Mouse (Mus musculus): Measurements from ENCODE around the gene Mdfic. TPM values are rescaled to one million over a fixed set of nuclear protein-coding genes. Genes with fewer than 3 reads are reported as not detected.
"Not testable (repeated sequence)": the region's sequence is repeated elsewhere in the genome, so short reads cannot be mapped to it uniquely, and the experiment has no call there.

Mdfic gene
- polyA plus RNA-seq, 1 experiment from 2014 or later = 1.8 TPM

DNA sequence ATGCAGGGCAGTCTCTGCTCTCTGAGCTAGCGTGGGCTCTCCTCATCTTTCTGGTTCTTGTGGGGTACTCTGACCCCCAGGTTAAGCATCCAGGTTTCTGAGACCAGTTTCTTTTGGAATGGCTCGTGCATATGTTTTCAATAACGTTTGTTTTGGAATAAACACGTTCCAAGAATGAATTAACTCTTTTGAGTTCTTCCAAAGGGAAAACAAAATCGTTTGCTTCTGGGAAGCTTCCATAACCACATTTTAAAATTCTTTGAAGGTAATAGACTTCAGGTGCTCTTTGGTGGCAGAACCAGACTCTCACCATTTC is 1.2 kb downstream of the Mdfic start:
- Histone ChIP-seq H3K27me3 (replicated peaks; ENCODE audit: control insufficient read depth, insufficient read depth, low read length) (no peaks in the 10 kb centered on the region), H3K27ac (ENCODE audit: low read length) (no peak overlapping the region), H3K4me2 (ENCODE audit: low read length) (peak overlapping the region; percentile 91), H3K9ac (replicated peaks; ENCODE audit: low read depth, low read length) (no peak overlapping the region; the same call in 1 of the 2 replicates), H3K4me1 (replicated peaks; ENCODE audit: control insufficient read depth, insufficient read depth, low read length) (peaks cover 11% of the 10 kb centered on the region), H3K4me3 (replicated peaks; ENCODE audit: low read length) (peak overlapping the region; percentile 54), H3K9me3 (ENCODE audit: control insufficient read depth, low read length) (no peaks in the 10 kb centered on the region), H3K36me3 (ENCODE audit: control insufficient read depth, insufficient read depth) (no peaks in the 10 kb centered on the region)
- 24% methylated on average over 5 of the region's 5 CpGs for WGBS
- ATAC-seq = no peak

DNA sequence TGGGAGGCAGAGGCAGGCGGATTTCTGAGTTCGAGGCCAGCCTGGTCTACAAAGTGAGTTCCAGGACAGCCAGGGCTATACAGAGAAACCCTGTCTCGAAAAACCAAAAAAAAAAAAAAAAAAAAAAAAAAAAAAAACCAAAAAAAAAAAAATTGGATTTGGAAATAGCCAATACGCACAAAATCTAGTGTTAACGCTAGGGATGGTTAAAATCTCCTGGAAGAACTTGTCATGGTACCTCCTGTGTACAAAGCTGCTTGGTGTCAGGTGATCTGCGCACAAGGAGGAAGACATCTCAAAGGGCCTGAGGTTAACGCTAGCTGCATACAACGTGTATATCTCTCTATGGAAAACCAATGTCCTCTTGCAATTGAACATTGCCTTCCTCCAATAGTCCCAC is 2.2 kb downstream of the Mdfic start:
- not testable (repeated sequence) for H3K4me2 ChIP-seq (ENCODE audit: low read length); H3K27me3 ChIP-seq (replicated peaks; ENCODE audit: control insufficient read depth, insufficient read depth, low read length); H3K4me3 ChIP-seq (replicated peaks; ENCODE audit: low read length); ATAC-seq; H3K36me3 ChIP-seq (ENCODE audit: control insufficient read depth, insufficient read depth); H3K27ac ChIP-seq (ENCODE audit: low read length); H3K9ac ChIP-seq (replicated peaks; ENCODE audit: low read depth, low read length); H3K9me3 ChIP-seq (ENCODE audit: control insufficient read depth, low read length)
- peaks cover 11% of the 10 kb centered on the region for H3K4me1 ChIP-seq (replicated peaks; ENCODE audit: control insufficient read depth, insufficient read depth, low read length)
- WGBS = 93% methylated on average over 6 of the region's 8 CpGs

GRCm38 (mm10) chr6:15724304-15724703 is 3.8 kb downstream of the Mdfic start:
- Histone ChIP-seq H3K4me3 (replicated peaks; ENCODE audit: low read length) (no peak overlapping the region), H3K9ac (replicated peaks; ENCODE audit: low read depth, low read length) (no peak overlapping the region), H3K27ac (ENCODE audit: low read length) (no peak overlapping the region), H3K9me3 (ENCODE audit: control insufficient read depth, low read length) (no peaks in the 10 kb centered on the region), H3K4me1 (replicated peaks; ENCODE audit: control insufficient read depth, insufficient read depth, low read length) (peaks cover 11% of the 10 kb centered on the region), H3K27me3 (replicated peaks; ENCODE audit: control insufficient read depth, insufficient read depth, low read length) (no peaks in the 10 kb centered on the region), H3K4me2 (ENCODE audit: low read length) (no peak overlapping the region), H3K36me3 (ENCODE audit: control insufficient read depth, insufficient read depth) (no peaks in the 10 kb centered on the region)
- WGBS = 82% methylated on average over 4 of the region's 4 CpGs
- ATAC-seq = no peak

DNA sequence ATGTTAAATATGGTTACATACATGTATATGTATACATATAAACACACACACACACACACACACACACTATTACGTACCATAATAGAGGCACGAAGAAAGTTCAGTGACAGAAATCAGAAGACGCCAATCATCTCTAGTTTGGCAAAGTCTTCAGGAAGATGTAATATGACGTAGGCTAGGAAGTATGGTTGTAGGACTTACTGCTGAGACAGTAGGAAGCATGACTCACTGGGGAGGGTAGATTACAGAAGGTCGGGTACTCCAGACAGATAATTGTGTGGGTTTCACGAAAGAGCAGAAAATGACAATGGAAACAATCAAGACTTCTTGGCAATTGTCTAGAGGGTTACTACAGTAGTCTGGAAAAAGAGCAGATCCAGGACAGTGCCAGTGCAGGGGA is 6.0 kb downstream of the Mdfic start:
- Histone ChIP-seq H3K4me1 (replicated peaks; ENCODE audit: control insufficient read depth, insufficient read depth, low read length) (peaks cover 2% of the 10 kb centered on the region), H3K27ac (ENCODE audit: low read length) (no peak overlapping the region), H3K9ac (replicated peaks; ENCODE audit: low read depth, low read length) (no peak overlapping the region), H3K36me3 (ENCODE audit: control insufficient read depth, insufficient read depth) (no peaks in the 10 kb centered on the region), H3K27me3 (replicated peaks; ENCODE audit: control insufficient read depth, insufficient read depth, low read length) (no peaks in the 10 kb centered on the region), H3K9me3 (ENCODE audit: control insufficient read depth, low read length) (no peaks in the 10 kb centered on the region), H3K4me2 (ENCODE audit: low read length) (no peak overlapping the region), H3K4me3 (replicated peaks; ENCODE audit: low read length) (no peak overlapping the region)
- WGBS = 91% methylated on average over 6 of the region's 6 CpGs
- no peak for ATAC-seq

GRCm38 (mm10) chr6:15727681-15728410 is 7.4 kb downstream of the Mdfic start:
- Histone ChIP-seq H3K9me3 (ENCODE audit: control insufficient read depth, low read length) (no peaks in the 10 kb centered on the region), H3K27me3 (replicated peaks; ENCODE audit: control insufficient read depth, insufficient read depth, low read length) (no peaks in the 10 kb centered on the region), H3K4me2 (ENCODE audit: low read length) (no peak overlapping the region), H3K4me3 (replicated peaks; ENCODE audit: low read length) (no peak overlapping the region), H3K9ac (replicated peaks; ENCODE audit: low read depth, low read length) (no peak overlapping the region), H3K36me3 (ENCODE audit: control insufficient read depth, insufficient read depth) (no peaks in the 10 kb centered on the region), H3K4me1 (replicated peaks; ENCODE audit: control insufficient read depth, insufficient read depth, low read length) (no peaks in the 10 kb centered on the region), H3K27ac (ENCODE audit: low read length) (no peak overlapping the region)
- 61% methylated on average over 4 of the region's 4 CpGs for WGBS
- ATAC-seq = no peak

DNA sequence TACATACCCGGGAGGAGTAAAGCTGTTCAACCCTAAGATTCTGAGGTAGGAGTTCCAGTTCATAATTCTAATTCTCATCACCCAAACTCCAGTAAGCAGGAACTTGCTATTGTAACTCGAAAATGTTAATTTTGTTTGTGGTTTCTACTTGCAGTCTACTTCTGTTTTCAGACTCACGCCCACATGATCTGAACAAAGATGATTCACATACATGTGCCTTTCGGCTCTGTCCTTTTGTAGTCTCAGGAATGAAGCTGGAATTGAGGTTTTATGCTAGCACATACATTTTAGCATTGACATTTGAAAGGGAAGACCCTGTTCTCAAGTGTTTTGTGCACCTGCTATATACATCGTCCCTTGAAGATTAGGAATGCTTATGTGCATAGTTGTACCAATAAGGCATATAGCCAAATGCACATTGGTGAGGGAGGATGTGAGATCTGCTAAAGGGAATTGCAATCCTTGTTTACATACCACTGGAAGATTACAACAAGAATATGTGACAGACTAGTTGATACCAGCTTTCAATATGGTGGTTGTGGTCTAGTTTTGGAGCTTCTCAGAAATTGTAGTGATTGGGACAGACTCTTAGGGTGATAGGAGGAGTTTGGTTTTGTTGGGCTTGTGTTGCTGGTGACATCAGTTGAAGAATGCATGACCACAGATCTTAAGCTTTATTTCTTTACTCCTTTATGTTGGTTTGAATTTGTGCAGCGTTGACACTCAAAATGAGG is 8.6 kb downstream of the Mdfic start:
- Histone ChIP-seq H3K9me3 (ENCODE audit: control insufficient read depth, low read length) (no peaks in the 10 kb centered on the region), H3K27me3 (replicated peaks; ENCODE audit: control insufficient read depth, insufficient read depth, low read length) (no peaks in the 10 kb centered on the region), H3K36me3 (ENCODE audit: control insufficient read depth, insufficient read depth) (no peaks in the 10 kb centered on the region), H3K4me3 (replicated peaks; ENCODE audit: low read length) (no peak overlapping the region), H3K9ac (replicated peaks; ENCODE audit: low read depth, low read length) (no peak overlapping the region), H3K27ac (ENCODE audit: low read length) (no peak overlapping the region), H3K4me1 (replicated peaks; ENCODE audit: control insufficient read depth, insufficient read depth, low read length) (no peaks in the 10 kb centered on the region), H3K4me2 (ENCODE audit: low read length) (no peak overlapping the region)
- WGBS = 95% methylated on average over 6 of the region's 6 CpGs
- no peak for ATAC-seq

DNA sequence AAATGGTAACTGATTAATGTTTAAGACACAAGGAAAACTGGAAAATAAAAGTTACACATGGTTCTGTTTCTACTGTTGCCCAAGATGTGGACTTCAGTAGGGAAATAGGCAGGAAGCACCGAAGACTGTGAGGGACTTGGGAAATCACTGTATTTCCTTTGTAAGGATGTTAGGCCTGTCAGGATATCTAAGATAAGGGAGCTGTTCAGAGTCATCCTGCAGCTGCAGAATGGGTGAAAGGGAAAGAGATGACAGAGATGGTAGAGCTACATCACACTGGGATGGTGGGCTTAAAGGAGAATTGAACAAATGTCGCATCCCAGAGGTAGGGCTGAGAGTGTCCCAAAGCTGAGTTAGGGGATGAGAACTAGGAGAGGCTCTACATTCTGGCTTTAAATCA is 9.8 kb downstream of the Mdfic start:
- Histone ChIP-seq H3K27me3 (replicated peaks; ENCODE audit: control insufficient read depth, insufficient read depth, low read length) (no peaks in the 10 kb centered on the region), H3K4me1 (replicated peaks; ENCODE audit: control insufficient read depth, insufficient read depth, low read length) (no peaks in the 10 kb centered on the region), H3K4me2 (ENCODE audit: low read length) (no peak overlapping the region), H3K36me3 (ENCODE audit: control insufficient read depth, insufficient read depth) (no peaks in the 10 kb centered on the region), H3K9me3 (ENCODE audit: control insufficient read depth, low read length) (no peaks in the 10 kb centered on the region), H3K27ac (ENCODE audit: low read length) (no peak overlapping the region), H3K4me3 (replicated peaks; ENCODE audit: low read length) (no peak overlapping the region), H3K9ac (replicated peaks; ENCODE audit: low read depth, low read length) (no peak overlapping the region)
- WGBS = 98% methylated on average over 2 of the region's 2 CpGs
- no peak for ATAC-seq

GRCm38 (mm10) chr6:15730666-15731065 is 10.2 kb downstream of the Mdfic start:
- Histone ChIP-seq H3K27ac (ENCODE audit: low read length) (no peak overlapping the region), H3K36me3 (ENCODE audit: control insufficient read depth, insufficient read depth) (no peaks in the 10 kb centered on the region), H3K9me3 (ENCODE audit: control insufficient read depth, low read length) (no peaks in the 10 kb centered on the region), H3K27me3 (replicated peaks; ENCODE audit: control insufficient read depth, insufficient read depth, low read length) (no peaks in the 10 kb centered on the region), H3K9ac (replicated peaks; ENCODE audit: low read depth, low read length) (no peak overlapping the region), H3K4me2 (ENCODE audit: low read length) (no peak overlapping the region), H3K4me1 (replicated peaks; ENCODE audit: control insufficient read depth, insufficient read depth, low read length) (no peaks in the 10 kb centered on the region), H3K4me3 (replicated peaks; ENCODE audit: low read length) (no peak overlapping the region)
- ATAC-seq = no peak
- WGBS = 50% methylated on average over 4 of the region's 4 CpGs

DNA sequence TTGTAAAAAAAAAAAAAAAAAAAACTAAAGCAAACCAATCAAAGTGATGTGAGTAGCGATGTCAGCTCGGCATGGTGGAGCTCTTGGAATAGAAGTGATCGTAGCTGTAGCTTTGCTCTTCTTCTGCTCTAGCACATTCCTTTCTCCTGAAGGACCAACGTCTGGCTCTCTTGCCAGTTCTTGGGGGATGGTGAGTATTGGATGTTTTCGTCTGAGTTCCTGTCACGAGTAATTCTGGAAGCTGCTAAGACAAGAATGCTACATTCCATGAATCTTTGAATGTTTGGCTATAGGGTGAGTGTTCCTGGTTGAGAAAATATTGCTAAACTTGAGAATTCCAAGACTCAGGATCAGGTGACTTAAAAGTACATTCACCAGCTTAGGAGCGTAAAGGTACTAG is 11.0 kb downstream of the Mdfic start:
- ATAC-seq = no peak

More for the DNA sequence above, 11.0 kb downstream of the Mdfic start:
- H3K9me3 ChIP-seq (ENCODE audit: control insufficient read depth, low read length) = no peaks in the 10 kb centered on the region
- no peaks in the 10 kb centered on the region for H3K4me1 ChIP-seq (replicated peaks; ENCODE audit: control insufficient read depth, insufficient read depth, low read length)
- H3K4me3 ChIP-seq (replicated peaks; ENCODE audit: low read length) = no peak overlapping the region
- no peak overlapping the region for H3K27ac ChIP-seq (ENCODE audit: low read length)
- no peaks in the 10 kb centered on the region for H3K36me3 ChIP-seq (ENCODE audit: control insufficient read depth, insufficient read depth)
- no peak overlapping the region for H3K4me2 ChIP-seq (ENCODE audit: low read length)
- whole genome bisulfite sequencing = 88% methylated on average over 7 of the region's 7 CpGs
- H3K9ac ChIP-seq (replicated peaks; ENCODE audit: low read depth, low read length) = no peak overlapping the region
- H3K27me3 ChIP-seq (replicated peaks; ENCODE audit: control insufficient read depth, insufficient read depth, low read length) = no peaks in the 10 kb centered on the region
